Comparison of ENCODE assay signal across 8 mouse cellular contexts in the genomic region with DNA sequence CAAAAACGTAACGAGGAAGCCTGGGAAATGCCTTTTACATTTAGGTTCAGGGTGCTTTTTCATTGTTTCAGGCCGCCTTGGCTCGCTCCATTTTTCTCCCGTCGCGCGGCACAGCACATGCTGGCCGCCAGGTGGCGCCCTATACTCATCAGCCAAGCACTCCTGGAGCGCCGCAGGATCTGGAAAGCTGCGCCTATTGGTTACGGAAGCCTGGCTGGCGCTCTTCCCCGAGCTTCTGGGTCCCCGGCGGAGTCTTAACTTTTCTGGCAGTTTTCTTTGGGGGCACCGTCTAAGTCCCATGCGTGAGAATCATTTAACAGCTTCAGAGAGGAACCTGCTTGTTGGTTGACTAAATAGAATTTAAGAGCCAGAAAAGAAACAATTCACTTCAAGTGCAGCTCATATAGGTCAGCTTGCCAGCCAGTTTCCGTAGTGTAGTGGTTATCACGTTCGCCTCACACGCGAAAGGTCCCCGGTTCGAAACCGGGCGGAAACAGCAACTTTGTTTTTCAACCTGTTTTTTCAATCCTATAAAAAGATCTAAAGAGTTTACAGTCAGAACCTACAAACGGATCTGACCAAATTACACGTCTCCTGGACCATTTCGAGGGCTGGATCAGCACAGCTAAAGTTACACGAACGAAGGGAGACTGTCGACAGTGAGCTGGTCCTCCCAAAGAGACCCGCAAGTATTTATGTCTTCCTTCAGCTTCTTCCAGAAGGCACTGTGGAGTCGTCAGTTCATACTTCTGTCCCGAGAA. TPM values are rescaled to one million over a fixed set of nuclear protein-coding genes. Genes with fewer than 3 reads are reported as not detected.
A peak's percentile ranks its signal among the peaks of the same experiment; 100 is the strongest.
DNase-seq lines count a peak whose midpoint lies in the region; ATAC-seq and TF ChIP-seq lines count a peak whose summit lies in the region.

No protein-coding gene starts in this region.

- no peaks in the 10 kb centered on the region for H3K9me3 ChIP-seq in embryonic facial prominence, embryonic 15.5 days (replicated peaks)
- no peaks in the 10 kb centered on the region for H3K9me3 ChIP-seq in limb, embryonic 13.5 days
- H3K9me3 ChIP-seq in midbrain, embryonic 15.5 days: no peaks in the 10 kb centered on the region

- H3K4me2 ChIP-seq in embryonic facial prominence, embryonic 15.5 days (replicated peaks): peak overlapping the region; percentile 69
- peak overlapping the region; percentile 67 for H3K4me2 ChIP-seq in limb, embryonic 13.5 days (replicated peaks)
- peak overlapping the region; percentile 71 for H3K4me2 ChIP-seq in midbrain, embryonic 15.5 days

- peak overlapping the region; percentile 74 for H3K27ac ChIP-seq in bone marrow macrophage, adult 2 months (ENCODE audit: insufficient read depth, low read depth, low read length)
- H3K27ac ChIP-seq in embryonic facial prominence, embryonic 15.5 days (replicated peaks): peak overlapping the region; percentile 89
- peak overlapping the region; percentile 71 for H3K27ac ChIP-seq in limb, embryonic 13.5 days
- H3K27ac ChIP-seq in midbrain, embryonic 15.5 days: peak overlapping the region; percentile 88

- peak overlapping the region; percentile 62 for H3K4me3 ChIP-seq in bone marrow macrophage, adult 2 months (ENCODE audit: insufficient read depth, low read length)
- H3K4me3 ChIP-seq in embryonic facial prominence, embryonic 15.5 days (replicated peaks): peak overlapping the region; percentile 69
- H3K4me3 ChIP-seq in limb, embryonic 13.5 days: peak overlapping the region; percentile 58
- peak overlapping the region; percentile 51 for H3K4me3 ChIP-seq in midbrain, embryonic 15.5 days

- under 1% methylated on average over 38 of the region's 38 CpGs for WGBS in embryonic facial prominence, embryonic 15.5 days
- under 1% methylated on average over 38 of the region's 38 CpGs for WGBS in limb, embryonic 13.5 days
- WGBS in midbrain, embryonic 15.5 days: under 1% methylated on average over 38 of the region's 38 CpGs

- H3K4me1 ChIP-seq in bone marrow macrophage, adult 2 months (ENCODE audit: control insufficient read depth, insufficient read depth, low read length): peaks cover 15% of the 10 kb centered on the region
- H3K4me1 ChIP-seq in embryonic facial prominence, embryonic 15.5 days: peaks cover 15% of the 10 kb centered on the region
- H3K4me1 ChIP-seq in limb, embryonic 13.5 days: peaks cover 9% of the 10 kb centered on the region
- H3K4me1 ChIP-seq in midbrain, embryonic 15.5 days: peaks cover 31% of the 10 kb centered on the region

- peak; percentile 84 for TF ChIP-seq CTCF in bone marrow macrophage, adult 2 months (IDR thresholded peaks at IDR 0.05; ENCODE audit: low read depth, low read length)

- no peak for TF ChIP-seq POLR2A in bone marrow macrophage, adult 2 months (IDR thresholded peaks at IDR 0.05; ENCODE audit: borderline replicate concordance, low read depth, low read length)

- H3K36me3 ChIP-seq in embryonic facial prominence, embryonic 15.5 days: no peaks in the 10 kb centered on the region
- no peaks in the 10 kb centered on the region for H3K36me3 ChIP-seq in limb, embryonic 13.5 days
- H3K36me3 ChIP-seq in midbrain, embryonic 15.5 days (replicated peaks): no peaks in the 10 kb centered on the region

- no peaks in the 10 kb centered on the region for H3K27me3 ChIP-seq in embryonic facial prominence, embryonic 15.5 days
- no peaks in the 10 kb centered on the region for H3K27me3 ChIP-seq in limb, embryonic 13.5 days
- H3K27me3 ChIP-seq in midbrain, embryonic 15.5 days (replicated peaks): no peaks in the 10 kb centered on the region

- ATAC-seq in embryonic facial prominence, embryonic 15.5 days (ENCODE audit: insufficient number of reproducible peaks, low FRiP score, low TSS enrichment, low read depth): peak; percentile 93
- peak; percentile 94 for ATAC-seq in limb, embryonic 13.5 days (ENCODE audit: low FRiP score, low read depth)
- peak; percentile 93 for ATAC-seq in midbrain, embryonic 15.5 days (replicated peaks)

- DNase-seq in A20 (ENCODE audit: low read depth, low spot score): peak; percentile 94
- DNase-seq in heart, adult 9 months (ENCODE audit: low spot score in 2 of 2): peak; percentile 83 to 96
- DNase-seq in kidney, adult 9 months: peak; percentile 97
- DNase-seq in spleen, adult 18-20 months: peak; percentile 78 to 89

- H3K9ac ChIP-seq in embryonic facial prominence, embryonic 15.5 days: peak overlapping the region; percentile 41
- H3K9ac ChIP-seq in limb, embryonic 13.5 days: peak overlapping the region; percentile 62
- H3K9ac ChIP-seq in midbrain, embryonic 15.5 days: peak overlapping the region; percentile 37

RNA-seq across cellular contexts. Expression of gene Cfap126, which starts 2.5 kb away (rescaled TPM):
- 4.5 and 5.7 TPM in 2 replicates for polyA plus RNA-seq in bone marrow macrophage, adult 2 months (2012; ENCODE audit: insufficient read depth, insufficient read length, missing spikeins)
- polyA plus RNA-seq in embryonic facial prominence, embryonic 15.5 days (2015; fragmentation: Nextera tagmentation; extraction: Ambion mirVana): 14.2 and 28.6 TPM in 2 replicates
- 0.86 and 1.5 TPM in 2 replicates for polyA plus RNA-seq in limb, embryonic 13.5 days (2015; fragmentation: Nextera tagmentation; extraction: Ambion mirVana)
- polyA plus RNA-seq in midbrain, embryonic 15.5 days (2015; fragmentation: Nextera tagmentation; extraction: Ambion mirVana): 6.5 and 9.0 TPM in 2 replicates

RNA-seq across cellular contexts. Expression of gene Sdhc, which starts 39.2 kb away (rescaled TPM):
- 205 and 226 TPM in 2 replicates for polyA plus RNA-seq in bone marrow macrophage, adult 2 months (2012; ENCODE audit: insufficient read depth, insufficient read length, missing spikeins)
- 261 and 274 TPM in 2 replicates for polyA plus RNA-seq in embryonic facial prominence, embryonic 15.5 days (2015; fragmentation: Nextera tagmentation; extraction: Ambion mirVana)
- 224 and 236 TPM in 2 replicates for polyA plus RNA-seq in limb, embryonic 13.5 days (2015; fragmentation: Nextera tagmentation; extraction: Ambion mirVana)
- 286 and 289 TPM in 2 replicates for polyA plus RNA-seq in midbrain, embryonic 15.5 days (2015; fragmentation: Nextera tagmentation; extraction: Ambion mirVana)

RNA-seq across cellular contexts. Expression of gene Mpz, which starts 39.3 kb away (rescaled TPM):
- 2.0 TPM in 1 of 2 replicates, not detected in the other for polyA plus RNA-seq in bone marrow macrophage, adult 2 months (2012; ENCODE audit: insufficient read depth, insufficient read length, missing spikeins)
- 6.8 and 8.5 TPM in 2 replicates for polyA plus RNA-seq in embryonic facial prominence, embryonic 15.5 days (2015; fragmentation: Nextera tagmentation; extraction: Ambion mirVana)
- 5.0 and 6.8 TPM in 2 replicates for polyA plus RNA-seq in limb, embryonic 13.5 days (2015; fragmentation: Nextera tagmentation; extraction: Ambion mirVana)
- 0.24 and 0.37 TPM in 2 replicates for polyA plus RNA-seq in midbrain, embryonic 15.5 days (2015; fragmentation: Nextera tagmentation; extraction: Ambion mirVana)

RNA-seq across cellular contexts. Expression of gene Fcgr3, which starts 46.5 kb away (rescaled TPM):
- 1,121 and 1,154 TPM in 2 replicates for polyA plus RNA-seq in bone marrow macrophage, adult 2 months (2012; ENCODE audit: insufficient read depth, insufficient read length, missing spikeins)
- 25.6 and 26.1 TPM in 2 replicates for polyA plus RNA-seq in embryonic facial prominence, embryonic 15.5 days (2015; fragmentation: Nextera tagmentation; extraction: Ambion mirVana)
- 8.7 and 9.2 TPM in 2 replicates for polyA plus RNA-seq in limb, embryonic 13.5 days (2015; fragmentation: Nextera tagmentation; extraction: Ambion mirVana)
- 10.7 and 11.7 TPM in 2 replicates for polyA plus RNA-seq in midbrain, embryonic 15.5 days (2015; fragmentation: Nextera tagmentation; extraction: Ambion mirVana)

Comparison
In these comparisons a context has a peak if more than half of its experiments do, and no peak if none do; other contexts are left out.
1. Peak in every context shown above with its lines: DNase-seq, ATAC-seq, H3K4me3 ChIP-seq and H3K27ac ChIP-seq.